ENCODE assay signal across 8 mouse cellular contexts in the genomic region with DNA sequence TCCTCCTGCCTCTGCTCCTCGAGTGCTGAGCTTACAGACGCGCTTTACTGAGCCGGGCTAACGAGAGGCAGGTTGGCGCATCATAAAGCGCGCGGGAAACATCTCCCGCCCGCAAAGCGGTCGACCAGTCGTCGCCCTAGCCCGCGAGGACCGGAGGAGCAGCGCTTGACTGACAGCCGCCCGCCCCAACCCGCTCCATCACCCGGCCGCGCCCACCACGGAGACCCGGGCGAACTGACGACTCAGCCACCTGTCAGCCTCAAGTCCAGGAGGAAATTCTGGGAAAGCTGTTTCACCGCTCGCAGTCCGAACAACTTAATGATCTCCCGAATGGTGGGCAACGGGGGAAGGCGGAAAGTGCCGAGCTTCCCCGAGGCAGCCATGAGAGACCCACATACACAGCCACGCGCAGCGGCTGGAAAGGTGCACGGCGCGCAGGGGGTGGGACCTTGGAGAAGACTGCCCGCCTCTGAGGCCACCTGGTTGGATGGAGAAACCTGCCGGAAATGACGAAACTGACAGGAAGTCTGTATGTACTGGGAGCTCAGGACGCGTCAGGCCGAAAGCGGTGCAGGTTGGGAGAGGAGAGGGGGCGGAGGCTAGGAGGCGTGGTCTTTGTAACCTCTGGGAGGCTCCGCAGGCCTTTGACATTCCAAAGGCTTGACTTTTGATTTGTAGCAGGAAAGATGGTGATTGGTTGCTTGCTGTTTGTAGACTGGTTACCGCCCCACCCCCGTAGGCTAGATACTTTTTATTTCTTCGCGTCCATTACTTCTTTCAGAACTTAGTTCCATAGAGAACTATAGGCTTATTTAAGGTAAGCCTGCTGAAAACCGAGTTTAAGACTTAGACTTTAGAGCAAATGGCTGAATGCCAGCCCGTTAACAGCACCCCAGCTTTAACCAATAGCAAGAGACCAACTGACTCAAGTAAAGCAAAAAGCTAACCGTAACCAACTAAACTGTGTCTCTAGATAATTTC. TPM values are rescaled to one million over a fixed set of nuclear protein-coding genes. Genes with fewer than 3 reads are reported as not detected.
DNase-seq lines count a peak whose midpoint lies in the region; ATAC-seq and TF ChIP-seq lines count a peak whose summit lies in the region.

Gene Tfb1m, minus strand, starts transcription at position 451 of the 981 bp plus-strand sequence.

- peak within 1 kb of the TSS; percentile 69 for H3K9ac ChIP-seq in heart, embryonic 12.5 days
- H3K9ac ChIP-seq in kidney, postnatal 0 days (ENCODE audit: low read depth, low read length): peak within 1 kb of the TSS; percentile 40
- H3K9ac ChIP-seq in liver, embryonic 11.5 days (ENCODE audit: low read depth, low read length): peak within 1 kb of the TSS; percentile 73
- peak within 1 kb of the TSS; percentile 49 for H3K9ac ChIP-seq in stomach, embryonic 14.5 days (replicated peaks; ENCODE audit: low read depth, low read length)

- TF ChIP-seq CTCF in kidney, postnatal 0 days (IDR thresholded peaks at IDR 0.05; ENCODE audit: low read depth): no peak

- peak; percentile 98 for DNase-seq in CD4-positive helper T cell, adult 2 months (ENCODE audit: low read depth, low spot score)
- peak; percentile 98 for DNase-seq in brain, embryonic 18.5 days (ENCODE audit: low read depth, low spot score)
- DNase-seq in kidney, postnatal 0 days (ENCODE audit: low spot score): peak; percentile 100
- DNase-seq in liver, embryonic 11.5 days (ENCODE audit: low spot score): peak; percentile 96
- peak; percentile 98 for DNase-seq in naive thymus-derived CD4-positive, alpha-beta T cell, adult 2 months (ENCODE audit: low read depth)

- peak; percentile 94 for ATAC-seq in erythroid progenitor cell, adult 5-6 weeks (replicated peaks; ENCODE audit: low FRiP score, poor library complexity, severe bottlenecking)
- peak; percentile 99 for ATAC-seq in heart, embryonic 12.5 days (ENCODE audit: insufficient number of reproducible peaks, low FRiP score)
- peak; percentile 99 for ATAC-seq in kidney, postnatal 0 days (replicated peaks; ENCODE audit: low FRiP score, low read depth)
- peak; percentile 99 for ATAC-seq in liver, embryonic 11.5 days (replicated peaks; ENCODE audit: low FRiP score)
- peak; percentile 99 for ATAC-seq in stomach, embryonic 14.5 days (ENCODE audit: insufficient number of reproducible peaks, insufficient read depth, low FRiP score, low read depth)

- under 1% methylated on average over 60 of the region's 60 CpGs for whole genome bisulfite sequencing in heart, embryonic 12.5 days
- under 1% methylated on average over 60 of the region's 60 CpGs for WGBS in kidney, postnatal 0 days
- WGBS in liver, embryonic 11.5 days: 1% methylated on average over 60 of the region's 60 CpGs
- WGBS in stomach, embryonic 14.5 days: under 1% methylated on average over 60 of the region's 60 CpGs

- H3K4me1 ChIP-seq in heart, embryonic 12.5 days (replicated peaks): peaks cover 13% of the 10 kb centered on the region
- H3K4me1 ChIP-seq in kidney, postnatal 0 days (replicated peaks; ENCODE audit: insufficient read depth, low read length): 0 out of 2 replicates have a peak, but pooled peaks cover 6% of the 10 kb centered on the region
- H3K4me1 ChIP-seq in liver, embryonic 11.5 days (replicated peaks; ENCODE audit: control insufficient read depth, insufficient read depth, low read length): 0 out of 2 replicates have a peak, but pooled peaks cover 8% of the 10 kb centered on the region
- H3K4me1 ChIP-seq in stomach, embryonic 14.5 days (ENCODE audit: control insufficient read depth, insufficient read depth, low read length): peaks cover 9% of the 10 kb centered on the region

- no peaks in the 10 kb centered on the region for H3K27me3 ChIP-seq in heart, embryonic 12.5 days (replicated peaks)
- H3K27me3 ChIP-seq in kidney, postnatal 0 days (ENCODE audit: insufficient read depth, low read length): no peaks in the 10 kb centered on the region
- H3K27me3 ChIP-seq in liver, embryonic 11.5 days (replicated peaks; ENCODE audit: control insufficient read depth, insufficient read depth, low read length): no peaks in the 10 kb centered on the region
- H3K27me3 ChIP-seq in stomach, embryonic 14.5 days (ENCODE audit: control insufficient read depth, insufficient read depth, low read length): no peaks in the 10 kb centered on the region

- 0 out of 2 replicates have a peak, but pooled peaks cover 6% of the 10 kb centered on the region for H3K36me3 ChIP-seq in heart, embryonic 12.5 days
- H3K36me3 ChIP-seq in kidney, postnatal 0 days (ENCODE audit: insufficient read depth, low read length): no peaks in the 10 kb centered on the region
- no peaks in the 10 kb centered on the region for H3K36me3 ChIP-seq in liver, embryonic 11.5 days (ENCODE audit: control insufficient read depth, insufficient read depth, low read length)
- H3K36me3 ChIP-seq in stomach, embryonic 14.5 days (ENCODE audit: control insufficient read depth, insufficient read depth, low read length): no peaks in the 10 kb centered on the region; the same call in 1 of the 2 replicates

- peak within 1 kb of the TSS; percentile 70 for H3K4me2 ChIP-seq in heart, embryonic 12.5 days
- H3K4me2 ChIP-seq in kidney, postnatal 0 days (ENCODE audit: low read length): peak within 1 kb of the TSS; percentile 61
- H3K4me2 ChIP-seq in liver, embryonic 11.5 days: peak within 1 kb of the TSS; percentile 72
- H3K4me2 ChIP-seq in stomach, embryonic 14.5 days (replicated peaks; ENCODE audit: low read depth, low read length): peak within 1 kb of the TSS; percentile 72

- H3K9me3 ChIP-seq in heart, embryonic 12.5 days (replicated peaks): no peaks in the 10 kb centered on the region
- H3K9me3 ChIP-seq in kidney, postnatal 0 days (replicated peaks; ENCODE audit: low read length): no peaks in the 10 kb centered on the region
- no peaks in the 10 kb centered on the region for H3K9me3 ChIP-seq in liver, embryonic 11.5 days (ENCODE audit: control insufficient read depth, low read length)
- H3K9me3 ChIP-seq in stomach, embryonic 14.5 days (ENCODE audit: control insufficient read depth, low read depth, low read length): no peaks in the 10 kb centered on the region

- H3K27ac ChIP-seq in heart, embryonic 12.5 days (ENCODE audit: poor library complexity, severe bottlenecking): peak within 1 kb of the TSS; percentile 55
- peak within 1 kb of the TSS; percentile 73 for H3K27ac ChIP-seq in kidney, postnatal 0 days
- peak within 1 kb of the TSS; percentile 69 for H3K27ac ChIP-seq in liver, embryonic 11.5 days (ENCODE audit: low read depth, low read length)
- H3K27ac ChIP-seq in stomach, embryonic 14.5 days (ENCODE audit: low read length): peak within 1 kb of the TSS; percentile 89

- H3K4me3 ChIP-seq in heart, embryonic 12.5 days: peak within 1 kb of the TSS; percentile 55
- H3K4me3 ChIP-seq in kidney, postnatal 0 days (replicated peaks; ENCODE audit: low read depth, low read length): peak within 1 kb of the TSS; percentile 51
- H3K4me3 ChIP-seq in liver, embryonic 11.5 days (ENCODE audit: low read depth, low read length): peak within 1 kb of the TSS; percentile 61
- peak within 1 kb of the TSS; percentile 56 for H3K4me3 ChIP-seq in stomach, embryonic 14.5 days (ENCODE audit: low read depth, low read length)

RNA-seq across cellular contexts. Expression of gene Tfb1m, which starts in this region (rescaled TPM):
- 16.2 and 18.4 TPM in 2 replicates for total RNA-seq in erythroid progenitor cell, adult 5-6 weeks (2015; ENCODE audit: low replicate concordance)
- 7.6 and 17.2 TPM in 2 replicates for total RNA-seq in erythroid progenitor cell, adult 5-6 weeks (2017; ENCODE audit: low replicate concordance)
- polyA plus RNA-seq in heart, embryonic 12.5 days (2016; fragmentation: Nextera tagmentation; extraction: Ambion mirVana): 18.4 and 20.4 TPM in 2 replicates
- 13.3 and 15.0 TPM in 2 replicates for polyA plus RNA-seq in kidney, postnatal 0 days (2015; fragmentation: Nextera tagmentation; extraction: Ambion mirVana)
- polyA plus RNA-seq in liver, embryonic 11.5 days (2014; fragmentation: Nextera tagmentation; extraction: Ambion mirVana): 18.3 and 20.3 TPM in 2 replicates
- 17.6 and 20.1 TPM in 2 replicates for polyA plus RNA-seq in stomach, embryonic 14.5 days (2014; fragmentation: Nextera tagmentation; extraction: Ambion mirVana)

Comparison
In these comparisons a context has a peak if more than half of its experiments do, and no peak if none do; other contexts are left out.
1. Peak in every context shown above with its lines: DNase-seq, ATAC-seq, H3K4me3 ChIP-seq and H3K27ac ChIP-seq.